Mouse (Mus musculus) cerebellum, postnatal 14 days (tissue): ENCODE results near the gene Rrp36.

Source experiments
- DNase-seq, 2 experiments: peaks; one replicate each; pipeline ENCODE4 v3.0.0; 2021; ENCODE audit warnings: mixed read lengths in 2 of 2

The Rrp36 gene

DNA sequence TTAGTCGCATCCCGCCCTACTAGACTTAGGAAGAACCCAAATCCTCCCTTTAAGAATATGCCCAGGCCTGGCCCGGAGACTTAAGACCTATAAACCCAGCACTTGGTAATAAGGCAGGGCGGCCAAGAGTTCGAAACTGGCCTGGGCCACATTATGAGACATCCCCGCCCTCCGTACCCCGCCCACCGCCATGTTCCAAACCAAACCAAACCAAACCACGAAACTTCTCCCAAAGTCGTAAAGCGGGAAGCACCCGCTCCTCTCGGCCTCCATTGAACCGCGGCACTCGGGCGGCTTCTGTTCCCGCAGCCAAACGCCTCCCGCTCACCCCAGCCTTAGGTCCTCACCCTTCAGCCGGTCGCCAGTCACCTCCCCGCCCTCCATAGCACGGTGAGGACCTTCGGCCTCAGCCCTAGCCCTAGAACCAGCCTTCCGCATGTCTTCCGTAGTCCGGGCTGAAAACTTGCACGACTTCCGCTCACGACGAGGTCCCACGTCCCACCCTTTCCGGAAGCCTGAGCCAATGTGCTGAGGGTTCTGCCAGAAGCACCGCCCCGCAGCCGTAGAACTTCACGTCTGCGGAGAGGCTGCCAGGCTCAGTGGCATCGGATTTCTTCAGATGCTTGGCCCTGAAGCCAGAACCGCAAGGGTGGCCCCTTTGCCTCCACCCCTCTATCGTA lies at the start of gene Rrp36:
TSS of gene Rrp36 (minus strand) at position 503 of the 680 bp plus-strand sequence.
- DNase-seq: peak; percentile 91

GRCm38 (mm10) chr17:46721077-46721476 lies 46.9 kb upstream of the Rrp36 start:
- no peak for DNase-seq

- DNase-seq: peak; percentile 30 to 51
Measured at GRCm38 (mm10) chr17:46714756-46715481, 40.8 kb upstream of the Rrp36 start.

DNA sequence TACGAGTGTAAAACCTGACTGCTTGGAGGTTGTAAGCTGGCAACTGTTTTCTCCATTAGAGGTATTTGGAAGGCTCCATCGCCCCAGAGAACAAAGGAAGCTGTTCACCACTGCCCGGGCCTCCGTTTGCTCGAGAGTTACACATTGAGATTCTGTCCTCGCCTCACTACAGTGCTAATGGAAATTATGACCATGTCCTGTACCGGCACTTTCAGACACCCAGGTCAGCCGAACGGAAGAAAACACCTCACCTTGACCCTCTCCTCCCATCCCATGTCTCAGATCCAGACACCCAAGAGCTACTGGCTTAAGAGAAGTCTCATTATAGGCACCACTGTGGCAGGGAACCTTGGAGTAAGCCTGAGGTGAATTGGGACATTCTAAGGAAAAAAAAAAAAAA lies 39.7 kb upstream of the Rrp36 start:
- no peak for DNase-seq

- no peak for DNase-seq
Measured at GRCm38 (mm10) chr17:46712442-46712841, 38.3 kb upstream of the Rrp36 start.

DNA sequence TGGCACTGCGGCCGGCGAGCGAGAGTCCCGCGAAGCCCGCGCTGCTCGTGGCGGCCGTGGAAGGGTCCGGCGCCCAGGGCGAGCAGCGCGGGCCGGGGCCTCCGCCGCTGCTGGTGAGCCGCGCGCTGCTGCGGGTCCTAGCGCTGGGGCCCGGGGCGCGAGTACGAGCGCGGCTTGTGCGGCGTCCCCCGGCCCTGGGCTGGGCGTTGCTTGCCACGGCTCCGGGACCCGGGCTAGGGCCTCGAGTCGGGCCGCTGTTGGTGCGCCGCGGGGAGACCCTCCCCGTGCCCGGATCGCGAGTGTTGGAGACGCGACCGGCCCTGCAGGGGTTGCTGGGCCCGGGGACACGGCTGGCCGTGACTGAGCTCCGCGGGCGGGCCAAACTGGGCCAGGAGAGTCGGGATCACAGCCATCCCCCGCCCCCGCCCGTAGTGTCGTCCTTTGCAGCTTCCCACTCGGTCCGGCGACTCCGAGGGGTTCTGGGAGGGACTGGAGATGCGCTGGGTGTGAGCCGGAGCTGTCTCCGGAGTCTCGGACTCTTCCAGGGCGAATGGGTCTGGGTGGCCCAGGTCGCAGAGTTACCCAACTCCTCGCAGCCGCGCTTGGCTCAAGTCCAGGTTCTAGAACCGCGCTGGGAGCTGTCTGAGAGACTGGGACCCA lies 37.6 kb upstream of the Rrp36 start:
- DNase-seq: peak; percentile 55 to 70

DNA sequence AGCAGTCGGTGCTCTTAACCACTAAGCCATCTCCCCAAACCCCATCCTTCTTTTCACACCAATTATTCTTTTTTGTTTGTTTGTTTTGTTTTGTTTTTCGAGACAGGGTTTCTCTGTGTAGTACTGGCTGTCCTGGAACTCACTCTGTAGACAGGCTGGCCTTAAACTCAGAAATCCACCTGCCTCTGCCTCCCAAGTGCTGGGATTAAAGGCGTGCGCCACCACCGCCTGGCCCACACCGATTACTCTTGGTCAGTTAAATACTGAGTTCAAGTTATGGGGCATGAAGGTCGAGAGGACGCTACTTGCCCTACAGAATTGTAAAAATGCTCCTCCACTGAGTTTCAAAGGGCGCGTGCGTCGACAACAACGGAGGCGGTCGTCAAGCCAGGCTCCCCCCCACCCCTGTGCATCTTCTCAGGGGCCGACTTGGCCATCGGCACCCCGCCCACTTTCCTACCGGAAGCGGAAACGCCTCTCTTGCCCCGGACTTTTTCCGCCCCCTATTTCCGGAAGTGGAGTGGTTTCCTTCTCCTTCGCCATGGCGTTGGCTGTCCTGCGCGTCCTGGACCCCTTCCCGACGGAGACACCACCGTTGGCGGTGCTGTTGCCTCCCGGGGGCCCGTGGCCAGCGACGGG lies 36.9 kb upstream of the Rrp36 start, which contains the start of gene Pex6:
TSS of gene Pex6 (plus strand) at position 505 of the 639 bp plus-strand sequence.
- peak; percentile 97 to 98 for DNase-seq

DNA sequence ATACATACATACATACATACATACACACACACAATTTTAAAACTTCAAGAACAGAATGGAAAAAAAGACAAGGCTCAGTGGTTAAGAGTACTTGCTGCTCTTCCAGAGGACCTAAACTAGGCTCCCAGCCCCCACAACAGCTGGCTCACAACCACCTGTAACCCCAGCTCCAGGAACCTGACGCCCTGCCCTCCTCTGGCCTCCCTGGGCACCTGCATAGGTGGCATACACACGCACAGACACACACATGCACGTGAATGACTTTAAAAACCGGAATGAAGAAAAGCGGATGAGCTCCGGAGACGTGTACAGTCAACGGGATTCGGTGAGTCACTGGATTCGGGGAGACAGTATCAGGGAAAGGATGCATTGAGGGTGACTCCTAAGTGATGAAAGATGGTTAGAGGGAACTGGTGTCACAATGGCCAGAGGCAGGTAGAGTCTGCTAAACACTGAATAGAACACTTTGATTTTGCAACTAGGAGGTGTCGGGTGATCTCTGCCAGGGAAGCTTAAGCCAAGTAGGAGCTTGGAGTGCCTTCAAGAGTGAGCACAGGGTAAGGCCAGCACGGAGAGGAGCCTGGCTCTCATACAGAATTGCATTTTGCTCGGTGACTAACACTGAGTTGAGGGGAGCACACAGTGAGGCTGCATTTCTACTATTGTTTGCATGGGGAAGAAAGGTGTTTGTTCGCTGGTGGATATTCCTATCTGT lies 32.4 kb upstream of the Rrp36 start:
- DNase-seq: no peak

GRCm38 (mm10) chr17:46704887-46705835 lies 31.0 kb upstream of the Rrp36 start, which contains the start of gene Ppp2r5d:
Ppp2r5d (minus strand) TSS chr17:46705111.
- DNase-seq: peak; percentile 95

- DNase-seq: peak; percentile 33 to 47
Measured at GRCm38 (mm10) chr17:46703971-46704886, 30.1 kb upstream of the Rrp36 start.

DNA sequence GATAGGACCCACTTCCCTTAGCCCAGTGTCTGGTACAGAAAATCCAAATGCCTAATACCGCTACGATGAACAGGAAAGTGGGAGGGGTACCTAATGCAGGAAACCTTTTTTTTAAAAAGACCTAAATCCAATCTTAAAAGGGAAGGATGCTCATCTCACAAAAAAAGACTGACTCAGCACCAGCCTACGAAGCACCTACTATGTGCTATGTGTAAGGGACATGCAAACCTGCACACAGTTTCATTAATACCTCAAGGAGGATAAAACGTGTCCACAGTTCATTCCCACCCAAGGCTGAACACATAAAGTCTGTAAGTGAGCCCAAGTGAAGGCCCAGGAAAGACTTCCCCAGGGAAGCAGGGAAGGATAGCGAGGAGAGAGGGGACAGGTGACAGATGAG lies 28.4 kb upstream of the Rrp36 start:
- DNase-seq: no peak

DNA sequence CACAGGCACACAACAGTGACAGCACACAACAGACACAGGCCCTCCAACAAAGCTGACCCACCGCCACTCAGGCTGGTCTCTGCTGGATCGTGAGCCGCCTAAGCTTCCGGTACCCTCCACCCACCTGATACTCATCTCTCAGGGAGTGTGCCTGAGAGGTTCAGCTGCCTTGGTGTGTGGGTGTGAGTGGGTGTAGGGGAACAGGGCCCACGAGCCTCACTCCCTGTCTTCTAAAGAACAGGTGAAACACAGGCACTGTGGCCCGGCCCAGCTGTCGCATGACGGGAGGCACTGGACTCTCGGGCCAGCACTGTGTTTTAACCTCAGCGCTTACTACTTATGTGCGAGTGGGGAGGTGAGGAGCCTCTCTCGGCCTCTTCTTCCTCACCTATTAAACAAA lies 27.9 kb upstream of the Rrp36 start:
- no peak for DNase-seq

GRCm38 (mm10) chr17:46701489-46701888 lies 27.3 kb upstream of the Rrp36 start:
- DNase-seq: no peak

DNA sequence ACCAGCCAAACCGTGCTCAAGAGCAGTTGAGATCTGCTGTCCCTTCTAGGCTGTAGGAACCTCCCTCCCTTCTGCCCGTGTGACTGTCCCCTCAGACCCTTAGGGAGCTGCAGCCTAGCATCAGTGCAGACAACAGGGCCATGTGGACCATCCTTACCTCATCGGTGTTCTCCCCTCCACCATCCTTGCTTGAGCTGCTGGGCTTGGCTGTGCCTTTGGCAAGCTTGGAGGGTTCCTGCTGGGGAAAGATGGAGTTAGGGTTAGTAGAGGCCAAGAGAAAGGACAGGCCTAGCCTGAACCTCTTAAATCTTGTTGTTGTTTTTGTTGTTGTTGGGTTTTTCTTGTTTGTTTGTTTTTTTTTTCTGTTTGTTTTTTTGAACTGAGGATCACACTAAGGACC lies 25.8 kb upstream of the Rrp36 start:
- DNase-seq: peak; percentile 77 to 78

GRCm38 (mm10) chr17:46699245-46699644 lies 25.1 kb upstream of the Rrp36 start:
- DNase-seq: no peak

DNA sequence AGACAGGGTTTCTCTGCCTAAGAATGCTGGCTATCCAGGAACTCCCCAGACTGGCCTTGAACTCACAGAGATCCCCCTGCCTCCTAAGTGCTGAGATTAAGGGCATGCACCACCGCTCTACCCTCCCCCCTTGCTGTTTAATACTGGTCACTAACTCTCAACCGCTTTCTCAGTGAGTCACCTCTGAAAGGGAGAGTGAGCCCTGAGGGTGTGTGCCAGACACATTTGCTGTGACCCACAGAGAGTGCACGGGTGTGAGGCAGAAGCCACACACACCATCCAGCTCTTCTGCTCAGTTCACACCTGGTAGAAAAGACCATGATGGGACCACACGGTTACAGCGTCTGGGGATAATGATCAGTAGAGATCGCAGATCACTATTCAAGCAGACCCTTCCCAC lies 24.4 kb upstream of the Rrp36 start:
- DNase-seq: no peak

DNA sequence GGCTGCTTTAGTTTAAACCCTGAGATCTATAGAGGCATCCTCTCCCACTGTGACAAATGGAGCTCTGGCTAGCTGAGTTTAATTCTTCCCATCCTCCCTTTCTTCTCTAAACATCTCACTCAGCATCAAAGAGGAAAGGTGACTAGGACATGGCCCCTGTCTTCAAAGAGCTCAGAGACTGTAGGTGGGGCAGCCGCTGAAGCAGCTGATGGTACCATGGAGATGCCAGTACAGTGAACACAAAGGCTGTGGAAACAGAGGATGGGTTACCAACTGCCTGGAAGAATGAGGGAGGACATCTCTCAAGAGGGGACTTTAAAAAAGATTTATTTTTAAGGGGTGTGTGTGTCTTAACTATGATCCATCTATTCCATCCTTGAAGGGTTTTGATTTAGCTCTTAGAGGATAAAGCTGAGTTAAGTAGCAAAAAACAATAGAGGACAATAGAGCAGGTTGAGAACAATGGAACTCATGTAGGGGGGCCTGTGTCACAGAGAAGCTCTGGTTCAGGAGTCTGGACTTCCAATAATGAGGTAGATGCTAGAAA lies 20.4 kb upstream of the Rrp36 start:
- no peak for DNase-seq

DNA sequence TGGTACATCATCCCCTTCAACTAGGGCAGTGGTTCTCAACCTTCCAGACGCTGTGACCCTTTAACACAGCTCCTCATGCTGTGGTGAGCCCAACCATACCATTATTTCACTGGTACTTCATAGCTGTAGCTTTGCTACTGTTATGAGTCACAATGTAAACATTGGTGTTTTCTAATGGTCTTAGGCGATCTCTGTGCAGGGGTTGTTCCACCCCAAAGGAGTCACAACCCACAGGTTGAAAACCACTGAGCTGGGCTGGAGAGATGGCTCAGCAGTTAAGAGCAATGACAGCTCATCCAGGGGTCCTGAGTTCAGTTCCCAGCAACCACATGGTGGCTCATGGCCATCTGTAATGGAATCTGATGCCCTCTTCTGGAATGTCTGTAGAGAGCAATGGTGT lies 17.2 kb upstream of the Rrp36 start:
- DNase-seq: no peak

DNA sequence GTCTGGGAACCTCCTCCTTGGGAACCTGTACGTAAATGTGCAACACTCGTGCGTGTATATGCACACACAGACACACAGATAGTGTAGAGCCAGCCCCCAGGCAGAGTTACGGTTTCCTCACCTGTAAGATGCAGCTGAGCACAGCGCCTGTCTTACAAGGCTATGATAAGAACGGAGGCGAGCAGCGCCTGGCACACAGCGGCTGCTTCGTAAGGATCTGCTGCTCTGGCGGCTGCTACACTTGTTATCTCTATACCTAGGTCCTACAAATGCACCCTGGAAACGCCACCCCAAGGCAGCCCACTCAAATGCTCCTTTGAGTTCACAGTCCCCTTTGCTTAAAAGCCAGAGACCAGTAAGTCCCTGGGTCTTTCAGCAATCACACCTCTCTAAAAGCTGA lies 16.5 kb upstream of the Rrp36 start:
- no peak for DNase-seq

- DNase-seq: no peak
Measured at GRCm38 (mm10) chr17:46685913-46686312, 11.8 kb upstream of the Rrp36 start.
